Mouse (Mus musculus): Measurements from ENCODE around the gene Npr3. TPM values are rescaled to one million over a fixed set of nuclear protein-coding genes. Genes with fewer than 3 reads are reported as not detected.
A peak's percentile ranks its signal among the peaks of the same experiment; 100 is the strongest.

Gene Npr3
- polyA plus RNA-seq, 1 experiment from 2014 or later, result 3.8 TPM

- no peak for TF ChIP-seq CTCF (IDR thresholded peaks at IDR 0.05; ENCODE audit: low read depth)
- no peaks in the 10 kb centered on the region for H3K36me3 ChIP-seq (ENCODE audit: control insufficient read depth, insufficient read depth)
- peak overlapping the region; percentile 42 for H3K27ac ChIP-seq (ENCODE audit: low read depth, low read length)
- H3K4me2 ChIP-seq (replicated peaks; ENCODE audit: low read depth), result peak overlapping the region; percentile 95
- no peaks in the 10 kb centered on the region for H3K9me3 ChIP-seq (ENCODE audit: control insufficient read depth)
- peak; percentile 17; the same call in 1 of the 2 replicates for ATAC-seq
- no peaks in the 10 kb centered on the region for H3K4me1 ChIP-seq (replicated peaks; ENCODE audit: control insufficient read depth, insufficient read depth, low read length)
- under 1% methylated on average over 90 of the region's 90 CpGs for WGBS
- peak overlapping the region; percentile 63 for H3K4me3 ChIP-seq (ENCODE audit: low read depth, low read length)
- H3K27me3 ChIP-seq (replicated peaks; ENCODE audit: control insufficient read depth, insufficient read depth, low read length), result peaks cover 14% of the 10 kb centered on the region
- peak overlapping the region; percentile 57 for H3K9ac ChIP-seq (ENCODE audit: low read depth, low read length)
Measured at GRCm38 (mm10) chr15:11904848-11905672, 2.0 kb downstream of the Npr3 start.

DNA sequence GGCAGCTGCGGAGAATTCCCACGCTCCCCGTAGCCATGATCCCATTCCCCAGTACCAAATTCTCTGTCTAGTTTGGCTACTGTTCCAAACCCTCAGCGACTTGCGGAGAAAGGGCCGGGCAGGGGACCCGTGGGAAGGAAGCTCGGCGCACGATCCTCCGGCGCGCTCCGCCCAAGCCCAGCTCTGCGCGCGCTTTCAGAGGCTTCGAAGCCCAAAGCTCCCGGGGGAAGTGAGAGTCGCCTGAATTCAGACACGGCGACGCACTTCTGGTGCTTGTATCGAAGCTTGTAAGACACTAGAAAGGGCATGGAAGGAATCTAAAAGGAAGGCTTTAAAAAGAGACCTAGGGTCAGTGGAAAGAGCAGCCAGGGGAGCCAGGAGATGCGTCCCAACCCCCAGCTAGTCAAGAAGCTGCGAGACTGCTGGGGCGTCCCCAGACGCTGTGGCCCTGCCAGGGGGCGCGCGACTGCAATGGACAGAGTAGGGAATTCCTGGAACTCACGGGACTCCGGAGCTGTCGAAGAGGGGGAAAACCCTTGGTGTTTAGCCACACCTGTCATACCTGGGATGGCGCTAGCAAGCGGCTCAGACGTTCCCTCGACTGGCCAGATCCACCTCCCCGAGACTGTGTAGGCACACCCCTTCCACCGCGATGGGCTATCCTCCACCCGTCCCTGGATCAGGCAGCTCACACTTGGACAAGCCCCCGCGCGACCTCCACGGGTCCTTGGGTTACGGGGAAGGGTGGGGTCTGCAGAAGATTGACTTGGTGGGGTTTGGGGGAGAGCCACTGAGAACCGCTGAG is 2.8 kb downstream of the Npr3 start:
- Histone ChIP-seq H3K36me3 (ENCODE audit: control insufficient read depth, insufficient read depth) (no peaks in the 10 kb centered on the region), H3K9ac (ENCODE audit: low read depth, low read length) (peak overlapping the region; percentile 57), H3K4me3 (ENCODE audit: low read depth, low read length) (peak overlapping the region; percentile 63), H3K27me3 (replicated peaks; ENCODE audit: control insufficient read depth, insufficient read depth, low read length) (peaks cover 14% of the 10 kb centered on the region), H3K4me1 (replicated peaks; ENCODE audit: control insufficient read depth, insufficient read depth, low read length) (no peaks in the 10 kb centered on the region), H3K27ac (ENCODE audit: low read depth, low read length) (peak overlapping the region; percentile 42), H3K9me3 (ENCODE audit: control insufficient read depth) (no peaks in the 10 kb centered on the region), H3K4me2 (replicated peaks; ENCODE audit: low read depth) (peak overlapping the region; percentile 95)
- ATAC-seq, result peak; percentile 34; the same call in 1 of the 2 replicates
- TF ChIP-seq CTCF (IDR thresholded peaks at IDR 0.05; ENCODE audit: low read depth), result peak; percentile 59
- under 1% methylated on average over 48 of the region's 48 CpGs for WGBS

DNA sequence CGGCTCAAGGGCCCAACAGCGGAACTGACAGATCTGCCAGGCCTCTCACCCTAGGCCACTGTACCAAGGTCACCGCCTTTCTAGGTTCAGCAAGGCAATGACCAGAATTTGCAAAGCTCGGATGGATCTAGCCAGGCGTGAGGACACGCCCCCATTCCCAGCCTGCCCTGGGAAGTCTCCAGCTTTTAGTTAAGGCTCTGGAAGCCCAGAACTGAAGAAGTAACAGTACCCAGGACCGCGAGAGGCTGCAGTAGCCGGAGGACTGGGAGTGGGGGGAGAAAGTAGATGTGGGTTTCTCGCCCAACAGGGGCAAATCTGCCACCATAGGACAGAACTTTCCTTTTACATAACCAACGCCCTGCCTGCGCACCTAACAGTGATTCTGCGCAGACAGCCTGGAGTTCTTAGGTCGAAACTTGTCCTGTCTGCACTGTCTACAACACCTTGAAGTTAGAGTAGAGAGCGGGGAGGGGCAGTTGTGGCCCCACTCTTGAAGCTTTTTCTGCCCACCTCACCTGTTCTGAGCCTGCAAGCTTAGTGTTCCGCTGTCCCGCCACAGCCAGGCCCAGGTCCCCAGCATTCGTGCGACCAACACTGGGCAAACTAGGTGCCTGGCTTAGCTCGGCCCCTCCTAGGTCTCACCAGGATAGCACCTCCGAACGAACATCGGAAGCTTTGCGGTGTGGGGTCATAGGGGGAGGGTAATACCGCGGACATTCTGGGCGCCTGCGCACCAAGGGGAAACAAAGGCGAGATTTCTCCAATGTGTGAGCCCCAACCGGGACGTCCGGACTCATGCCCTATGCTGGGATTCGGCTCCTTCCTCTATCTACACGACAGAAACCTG is 3.7 kb downstream of the Npr3 start:
- H3K4me3 ChIP-seq (ENCODE audit: low read depth, low read length), result peak overlapping the region; percentile 63
- peak overlapping the region; percentile 57 for H3K9ac ChIP-seq (ENCODE audit: low read depth, low read length)
- peak overlapping the region; percentile 95 for H3K4me2 ChIP-seq (replicated peaks; ENCODE audit: low read depth)
- H3K27me3 ChIP-seq (replicated peaks; ENCODE audit: control insufficient read depth, insufficient read depth, low read length), result peaks cover 14% of the 10 kb centered on the region
- H3K36me3 ChIP-seq (ENCODE audit: control insufficient read depth, insufficient read depth), result no peaks in the 10 kb centered on the region
- WGBS, result 15% methylated on average over 34 of the region's 34 CpGs
- no peaks in the 10 kb centered on the region for H3K9me3 ChIP-seq (ENCODE audit: control insufficient read depth)
- H3K4me1 ChIP-seq (replicated peaks; ENCODE audit: control insufficient read depth, insufficient read depth, low read length), result no peaks in the 10 kb centered on the region
- ATAC-seq, result no peak
- H3K27ac ChIP-seq (ENCODE audit: low read depth, low read length), result peak overlapping the region; percentile 30
- no peak for TF ChIP-seq CTCF (IDR thresholded peaks at IDR 0.05; ENCODE audit: low read depth)

GRCm38 (mm10) chr15:11897617-11898016 is 9.5 kb downstream of the Npr3 start:
- H3K27me3 ChIP-seq (replicated peaks; ENCODE audit: control insufficient read depth, insufficient read depth, low read length), result no peaks in the 10 kb centered on the region
- no peaks in the 10 kb centered on the region for H3K9me3 ChIP-seq (ENCODE audit: control insufficient read depth)
- H3K4me3 ChIP-seq (ENCODE audit: low read depth, low read length), result no peak overlapping the region
- H3K36me3 ChIP-seq (ENCODE audit: control insufficient read depth, insufficient read depth), result no peaks in the 10 kb centered on the region
- no peak overlapping the region for H3K4me2 ChIP-seq (replicated peaks; ENCODE audit: low read depth)
- peak; percentile 86 for ATAC-seq
- H3K9ac ChIP-seq (ENCODE audit: low read depth, low read length), result no peak overlapping the region
- TF ChIP-seq CTCF (IDR thresholded peaks at IDR 0.05; ENCODE audit: low read depth), result no peak
- 0 out of 2 replicates have a peak overlapping the region, but pooled peaks have one; percentile 70 for H3K27ac ChIP-seq (ENCODE audit: low read depth, low read length)
- WGBS, result 69% methylated on average over 8 of the region's 8 CpGs
- no peaks in the 10 kb centered on the region for H3K4me1 ChIP-seq (replicated peaks; ENCODE audit: control insufficient read depth, insufficient read depth, low read length)

GRCm38 (mm10) chr15:11897162-11897561 is 9.9 kb downstream of the Npr3 start:
- H3K4me2 ChIP-seq (replicated peaks; ENCODE audit: low read depth), result no peak overlapping the region
- no peak overlapping the region for H3K4me3 ChIP-seq (ENCODE audit: low read depth, low read length)
- peak overlapping the region; percentile 70 for H3K27ac ChIP-seq (ENCODE audit: low read depth, low read length)
- no peaks in the 10 kb centered on the region for H3K9me3 ChIP-seq (ENCODE audit: control insufficient read depth)
- 57% methylated on average over 5 of the region's 5 CpGs for WGBS
- peak; percentile 42; the same call in 1 of the 2 replicates for ATAC-seq
- H3K9ac ChIP-seq (ENCODE audit: low read depth, low read length), result no peak overlapping the region
- no peaks in the 10 kb centered on the region for H3K27me3 ChIP-seq (replicated peaks; ENCODE audit: control insufficient read depth, insufficient read depth, low read length)
- H3K4me1 ChIP-seq (replicated peaks; ENCODE audit: control insufficient read depth, insufficient read depth, low read length), result no peaks in the 10 kb centered on the region
- TF ChIP-seq CTCF (IDR thresholded peaks at IDR 0.05; ENCODE audit: low read depth), result no peak
- no peaks in the 10 kb centered on the region for H3K36me3 ChIP-seq (ENCODE audit: control insufficient read depth, insufficient read depth)
